Mouse (Mus musculus) heart, postnatal 0 days (tissue): ENCODE results near the gene Nceh1. TPM values are rescaled to one million over a fixed set of nuclear protein-coding genes. Genes with fewer than 3 reads are reported as not detected.
"Not testable (repeated sequence)": the region's sequence is repeated elsewhere in the genome, so short reads cannot be mapped to it uniquely, and the experiment has no call there.

ENCODE experiments used
- ATAC-seq: fragments of 200-750 bp; cut with Nextera tagmentation; 2 replicates; pipeline ENCODE4 v1.8.0; 2017; ENCODE audit warnings: low read depth, moderate number of reproducible peaks, moderate library complexity; ENCODE audit not compliant: insufficient read depth
- DNase-seq: peaks from one replicate; pipeline ENCODE4 v3.0.0-alpha.2; 2016; ENCODE audit warnings: low spot score
- H3K27ac ChIP-seq: fragments of 300-500 bp; sonication (generic); 2 replicates; pipeline ENCODE4 v1.5.1; 2014; ENCODE audit warnings: low read depth, mild to moderate bottlenecking
- H3K27me3 ChIP-seq: fragments of 300-500 bp; sonication (generic); 2 replicates; pipeline ENCODE4 v1.6.1; 2014; ENCODE audit warnings: low read length, mixed read lengths; ENCODE audit not compliant: control insufficient read depth, insufficient read depth
- H3K36me3 ChIP-seq: fragments of 300-500 bp; sonication (generic); replicated peaks from 2 replicates; pipeline ENCODE4 v1.6.1; 2014; ENCODE audit warnings: low read length, mixed read lengths; ENCODE audit not compliant: control insufficient read depth, insufficient read depth
- H3K4me1 ChIP-seq: fragments of 300-500 bp; sonication (generic); 2 replicates; pipeline ENCODE4 v1.6.1; 2014; ENCODE audit warnings: antibody characterized with exemption; ENCODE audit not compliant: control insufficient read depth, insufficient read depth
- H3K4me2 ChIP-seq: fragments of 300-500 bp; sonication (generic); 2 replicates; pipeline ENCODE4 v1.6.1; 2014; ENCODE audit warnings: low read depth, mild to moderate bottlenecking, low read length, moderate library complexity
- H3K4me3 ChIP-seq: fragments of 300-500 bp; sonication (generic); 2 replicates; pipeline ENCODE4 v1.5.1; 2014; ENCODE audit warnings: low read depth, low read length
- H3K9ac ChIP-seq: fragments of 300-500 bp; sonication (generic); replicated peaks from 2 replicates; pipeline ENCODE4 v1.6.1; 2014; ENCODE audit warnings: low read depth, low read length, mixed read lengths
- H3K9me3 ChIP-seq: fragments of 300-500 bp; sonication (generic); replicated peaks from 2 replicates; pipeline ENCODE4 v1.6.1; 2016; ENCODE audit warnings: low read length; ENCODE audit not compliant: control insufficient read depth
- CTCF ChIP-seq: IDR thresholded peaks from 2 replicates; pipeline ENCODE4 v1.5.1; 2016; ENCODE audit warnings: antibody characterized with exemption, control low read depth, low read depth
- EP300 ChIP-seq: IDR thresholded peaks from 2 replicates; pipeline ENCODE4 v1.6.1; 2016; ENCODE audit warnings: antibody characterized with exemption, low read depth
- WGBS: fragments of 180-500 bp; shearing (Covaris S2); extraction: QIAGEN DNeasy Blood & Tissue Kit; methylation state at CpG from one replicate; pipeline ENCODE4 v1.1.7; 2014; 5-methylcytosine and 5-hydroxymethylcytosine counted together
- polyA plus RNA-seq: library from polyadenylated mRNA; unstranded; fragments of >200 nt; fragmentation: Nextera tagmentation; extraction: Ambion mirVana; gene quantifications from 2 replicates; pipeline ENCODE4 v1.2.1, GENCODE M21; 2015
- total RNA-seq: library from RNA; depleted of rRNA; stranded (reverse); fragments of >200 nt; gene quantifications from 2 replicates; pipeline ENCODE4 v1.2.3, GENCODE M21; 2014; ENCODE audit warnings: low replicate concordance

The Nceh1 gene
- total and polyA plus RNA-seq, 2 experiments from 2014 or later, result 67.7 to 81.0 TPM

DNA sequence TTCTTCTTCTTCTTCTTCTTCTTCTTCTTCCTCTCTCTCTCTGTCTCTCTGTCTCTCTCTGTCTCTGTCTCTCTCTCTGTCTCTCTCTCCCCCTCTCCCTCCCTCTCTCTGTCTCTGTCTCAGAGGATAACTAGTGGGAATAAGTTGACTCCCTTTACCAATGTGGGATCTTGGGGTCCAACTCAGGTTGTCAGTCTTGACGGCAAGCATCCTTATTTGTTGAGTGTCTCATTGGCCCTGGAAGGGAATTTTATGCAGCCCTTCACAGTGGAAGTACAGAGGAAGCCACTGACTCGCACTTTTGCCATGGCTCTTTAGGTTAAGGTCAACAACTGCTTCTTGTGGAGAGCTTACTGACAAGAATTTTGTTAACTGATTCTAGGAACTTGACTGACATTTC is 105.5 kb downstream of the Nceh1 start:
- TF ChIP-seq CTCF (no peak), EP300 (no peak)
- DNase-seq, result no peak
- Histone ChIP-seq H3K27me3 (no peaks in the 10 kb centered on the region), H3K4me1 (peaks cover 6% of the 10 kb centered on the region; the same call in 1 of the 2 replicates), H3K4me2 (0 out of 2 replicates have a peak overlapping the region, but pooled peaks have one; percentile 1), H3K9me3 (no peaks in the 10 kb centered on the region), H3K9ac (no peak overlapping the region), H3K4me3 (no peak overlapping the region), H3K36me3 (no peaks in the 10 kb centered on the region), H3K27ac (peak overlapping the region; percentile 5; the same call in 1 of the 2 replicates)
- whole genome bisulfite sequencing, result 42% methylated on average over 2 of the region's 2 CpGs
- no peak for ATAC-seq

DNA sequence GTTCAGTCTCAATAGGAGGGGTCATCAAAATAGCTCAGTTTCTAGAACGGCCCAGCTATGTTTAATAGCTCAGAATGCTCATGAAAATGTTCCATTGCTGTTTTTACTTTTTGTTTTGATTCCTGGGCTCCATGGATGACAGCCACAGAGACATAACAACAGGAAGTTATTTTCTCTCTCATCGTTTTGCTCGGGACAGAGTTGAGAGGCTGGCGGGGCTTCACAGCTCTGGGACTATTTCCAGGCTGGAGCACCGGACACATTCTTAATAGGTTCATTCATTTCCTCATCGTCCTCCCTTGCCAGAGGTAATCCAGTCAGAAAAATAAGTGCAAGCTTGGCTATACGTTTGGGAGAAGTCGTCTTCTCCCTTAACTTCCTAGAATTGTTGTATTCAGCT is 106.1 kb downstream of the Nceh1 start:
- Histone ChIP-seq H3K36me3 (no peaks in the 10 kb centered on the region), H3K9ac (no peak overlapping the region), H3K27me3 (no peaks in the 10 kb centered on the region), H3K27ac (peak overlapping the region; percentile 13; the same call in 1 of the 2 replicates), H3K9me3 (no peaks in the 10 kb centered on the region), H3K4me3 (no peak overlapping the region), H3K4me1 (0 out of 2 replicates have a peak, but pooled peaks cover under 1% of the 10 kb centered on the region), H3K4me2 (0 out of 2 replicates have a peak overlapping the region, but pooled peaks have one; percentile 1)
- DNase-seq (no peak), ATAC-seq (peak; percentile 27; the same call in 1 of the 2 replicates)
- WGBS, result 18% methylated on average over 8 of the region's 8 CpGs
- no peak for TF ChIP-seq EP300
- no peak for TF ChIP-seq CTCF

DNA sequence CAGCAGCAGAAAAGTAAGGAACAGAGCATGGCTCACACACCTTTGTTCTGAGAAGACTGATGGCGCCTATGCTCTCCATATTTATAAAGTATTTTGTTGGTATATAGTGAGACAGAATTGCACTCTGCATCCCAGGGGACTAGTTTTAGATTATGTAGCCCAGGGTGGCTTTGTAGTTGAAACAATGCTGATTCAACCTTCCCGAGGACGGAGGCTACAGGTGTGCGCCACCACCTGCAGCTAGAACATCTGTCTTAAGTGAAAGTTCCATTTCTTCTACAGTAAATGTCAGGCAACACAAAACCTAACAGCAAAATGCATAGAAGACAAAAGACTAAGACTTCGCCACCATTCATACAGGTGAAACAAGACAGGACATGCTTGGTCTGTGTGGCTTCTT is 107.5 kb downstream of the Nceh1 start:
- WGBS, result 86% methylated on average over 5 of the region's 5 CpGs

DNA sequence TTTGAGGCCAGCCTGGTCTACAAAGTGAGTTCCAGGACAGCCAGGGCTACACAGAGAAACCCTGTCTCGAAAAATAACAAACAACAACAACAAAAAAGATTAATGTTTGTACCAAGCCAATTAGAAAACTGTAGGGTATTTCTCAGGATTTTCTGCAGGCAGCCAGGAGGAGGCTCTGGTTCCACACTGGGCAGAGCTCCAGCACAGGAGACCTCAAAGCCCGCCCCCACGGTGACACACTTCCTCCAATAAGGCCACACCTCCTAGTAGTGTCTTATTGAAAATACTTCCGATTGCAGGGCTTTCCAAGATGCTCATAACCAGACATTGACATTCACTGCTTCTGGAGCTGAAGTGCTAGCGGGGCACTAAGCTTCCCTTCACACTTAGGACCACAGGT is 108.2 kb downstream of the Nceh1 start:
- not testable (repeated sequence) for H3K36me3 ChIP-seq, H3K9ac ChIP-seq, H3K4me1 ChIP-seq, H3K27ac ChIP-seq, H3K4me3 ChIP-seq, H3K4me2 ChIP-seq, H3K9me3 ChIP-seq, ATAC-seq, H3K27me3 ChIP-seq, DNase-seq
- 76% methylated on average over 5 of the region's 5 CpGs for WGBS

More for the DNA sequence above, 107.5 kb downstream of the Nceh1 start:
- DNase-seq (no peak), ATAC-seq (no peak)
- Histone ChIP-seq H3K4me1 (no peaks in the 10 kb centered on the region), H3K9ac (no peak overlapping the region), H3K4me3 (no peak overlapping the region), H3K9me3 (no peaks in the 10 kb centered on the region), H3K27ac (no peak overlapping the region), H3K4me2 (no peak overlapping the region), H3K27me3 (no peaks in the 10 kb centered on the region), H3K36me3 (no peaks in the 10 kb centered on the region)
- no peak for TF ChIP-seq CTCF
- TF ChIP-seq EP300, result no peak

DNA sequence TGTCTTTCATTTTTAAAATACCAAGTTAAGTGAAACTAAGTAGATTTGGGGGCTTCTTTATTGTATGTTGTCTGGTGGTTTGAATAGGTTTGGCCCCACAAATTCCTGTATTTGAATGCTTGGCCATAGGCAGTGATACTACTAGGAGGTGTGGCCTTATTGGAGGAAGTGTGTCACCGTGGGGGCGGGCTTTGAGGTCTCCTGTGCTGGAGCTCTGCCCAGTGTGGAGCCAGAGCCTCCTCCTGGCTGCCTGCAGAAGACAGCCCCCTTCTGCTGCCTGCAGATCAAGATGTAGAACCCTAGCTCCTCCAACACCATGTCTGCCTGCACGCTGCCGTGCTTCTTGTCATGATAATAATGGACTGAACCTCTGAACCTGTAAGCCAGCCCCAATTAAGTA is 108.6 kb downstream of the Nceh1 start:
- H3K9ac ChIP-seq, H3K27ac ChIP-seq, H3K27me3 ChIP-seq, H3K4me3 ChIP-seq, ATAC-seq, H3K4me2 ChIP-seq, H3K9me3 ChIP-seq, H3K36me3 ChIP-seq, DNase-seq, H3K4me1 ChIP-seq: not testable (repeated sequence)
- 68% methylated on average over 4 of the region's 4 CpGs for WGBS

DNA sequence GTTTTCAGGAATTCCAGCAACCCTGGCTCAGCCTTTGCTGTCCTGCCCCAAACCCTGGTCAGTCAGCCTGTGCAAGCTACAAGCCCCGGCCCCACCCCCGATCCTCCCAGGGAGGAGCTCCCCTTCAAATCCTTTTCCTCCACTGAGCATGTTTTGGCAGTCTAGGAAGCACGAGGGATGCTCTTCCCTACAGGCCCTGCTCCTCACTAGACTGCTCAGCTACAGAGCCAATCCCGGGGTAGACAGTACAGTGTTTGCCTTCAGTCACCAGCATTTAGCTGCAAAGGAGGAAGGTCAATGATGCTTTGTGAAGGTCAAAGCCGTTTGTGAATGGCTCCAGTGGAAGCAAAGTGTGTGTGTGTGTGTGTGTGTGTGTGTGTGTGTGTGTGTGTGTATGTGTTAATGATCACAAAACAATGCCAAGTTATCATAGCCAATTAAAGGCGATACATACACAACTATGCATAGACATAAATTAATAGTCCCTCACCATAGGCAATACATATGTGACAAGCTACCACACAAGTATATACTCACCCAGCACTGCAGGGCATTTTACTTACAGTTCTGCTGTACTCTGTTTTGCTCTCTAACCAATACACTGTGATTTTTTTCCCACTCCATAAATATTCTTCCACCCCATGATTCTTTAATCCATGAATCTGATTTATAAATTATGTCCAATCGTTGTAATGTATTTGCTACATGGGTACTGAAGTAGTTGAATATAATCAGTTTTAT is 111.0 kb downstream of the Nceh1 start:
- no peak overlapping the region for H3K27ac ChIP-seq
- no peak overlapping the region for H3K9ac ChIP-seq
- WGBS, result 53% methylated on average over 7 of the region's 7 CpGs
- H3K4me2 ChIP-seq, result no peak overlapping the region
- no peak for DNase-seq
- H3K27me3 ChIP-seq, result no peaks in the 10 kb centered on the region
- no peaks in the 10 kb centered on the region for H3K4me1 ChIP-seq
- ATAC-seq, result no peak
- TF ChIP-seq EP300 (no peak), CTCF (no peak)
- H3K4me3 ChIP-seq, result no peak overlapping the region
- H3K9me3 ChIP-seq, result no peaks in the 10 kb centered on the region
- no peaks in the 10 kb centered on the region for H3K36me3 ChIP-seq
